Mouse (Mus musculus) thymus, adult 2 months (tissue): ENCODE data around the gene Hpgd.

ENCODE experiments used
- CTCF ChIP-seq: fragments of 200-500 bp; IDR thresholded peaks from 2 replicates; pipeline ENCODE4 v1.5.1; 2012; ENCODE audit warnings: mild to moderate bottlenecking, control low read depth, low read length, moderate library complexity, borderline replicate concordance; ENCODE audit not compliant: control insufficient read depth, poor library complexity, insufficient read depth; ENCODE audit errors: extremely low read depth
- POLR2A ChIP-seq: fragments of 200-500 bp; IDR thresholded peaks from 2 replicates; pipeline ENCODE4 v1.6.1; 2012; ENCODE audit warnings: mild to moderate bottlenecking, low read length, control low read depth, moderate library complexity; ENCODE audit not compliant: control insufficient read depth, poor library complexity, insufficient read depth; ENCODE audit errors: extremely low read depth

DNA sequence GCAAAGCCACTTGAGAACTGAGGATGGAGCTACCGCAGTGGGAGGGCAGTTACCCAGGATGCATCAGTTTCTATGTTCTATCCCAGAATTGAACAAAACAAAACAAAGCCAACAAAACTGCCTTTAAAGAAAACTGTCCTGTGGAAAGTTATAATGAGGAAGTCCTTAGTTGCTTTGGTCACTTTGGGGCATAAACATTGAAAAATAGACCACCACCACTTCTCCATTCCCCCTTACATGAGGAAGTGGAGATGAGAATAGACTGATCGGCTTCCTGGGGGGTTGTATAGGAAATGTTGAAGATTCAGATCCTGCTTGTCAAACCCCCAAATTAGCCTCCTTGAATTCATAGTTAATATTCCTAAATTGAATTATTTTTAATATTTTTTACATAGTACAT, 19.2 kb downstream of the Hpgd start:
- TF ChIP-seq CTCF (no peak), POLR2A (no peak)
